8 mouse cellular contexts compared by ENCODE assay signal in genomic region chr2:29820025-29820817, GRCm38 (mm10). TPM values are rescaled to one million over a fixed set of nuclear protein-coding genes. Genes with fewer than 3 reads are reported as not detected.
DNase-seq lines count a peak whose midpoint lies in the region; ATAC-seq and TF ChIP-seq lines count a peak whose summit lies in the region.

Urm1 (plus strand) TSS chr2:29820075.

- H3K4me3 ChIP-seq in cerebellum, adult 2 months (replicated peaks; ENCODE audit: insufficient read depth, low read depth, low read length): peak within 1 kb of the TSS; percentile 59
- H3K4me3 ChIP-seq in lung, postnatal 0 days (ENCODE audit: low read depth, low read length): peak within 1 kb of the TSS; percentile 45

- H3K27ac ChIP-seq in cerebellum, adult 2 months (ENCODE audit: insufficient read depth, low read length): peak within 1 kb of the TSS; percentile 69
- H3K27ac ChIP-seq in lung, postnatal 0 days (ENCODE audit: low read length): peak within 1 kb of the TSS; percentile 85

- TF ChIP-seq POLR2A in cerebellum, adult 2 months (IDR thresholded peaks at IDR 0.05; ENCODE audit: borderline replicate concordance, insufficient read depth, low read length): peak; percentile 44; the same call in 1 of the 2 replicates

- H3K9ac ChIP-seq in lung, postnatal 0 days (replicated peaks; ENCODE audit: low read depth): peak within 1 kb of the TSS; percentile 47

- DNase-seq in NIH3T3 (ENCODE audit: low read depth): peak; percentile 73
- peak; percentile 62 to 69 for DNase-seq in cerebellum, adult 2 months
- DNase-seq in forelimb bud, embryonic 11.5 days (ENCODE audit: low read depth, low spot score): peak; percentile 74
- peak; percentile 78 for DNase-seq in heart, postnatal 4 days
- peak; percentile 63 to 69 for DNase-seq in layer of hippocampus, adult 8-10 months (ENCODE audit: low spot score in 2 of 2)
- peak; percentile 81 for DNase-seq in lung, postnatal 0 days (ENCODE audit: low spot score)
- peak; percentile 49 for DNase-seq in ovary, postnatal 10 days (ENCODE audit: low spot score)
- peak; percentile 76 for DNase-seq in thymus, postnatal 25 days

- no peaks in the 10 kb centered on the region for H3K9me3 ChIP-seq in lung, postnatal 0 days (ENCODE audit: low read length)

- H3K27me3 ChIP-seq in cerebellum, adult 2 months (ENCODE audit: control insufficient read depth, insufficient read depth, low read length): no peaks in the 10 kb centered on the region
- no peaks in the 10 kb centered on the region for H3K27me3 ChIP-seq in lung, postnatal 0 days (replicated peaks; ENCODE audit: insufficient read depth, low read length)

- H3K4me2 ChIP-seq in lung, postnatal 0 days (replicated peaks; ENCODE audit: low read depth, low read length): peak within 1 kb of the TSS; percentile 73

- peak; percentile 76 for ATAC-seq in lung, postnatal 0 days

- H3K36me3 ChIP-seq in lung, postnatal 0 days (ENCODE audit: insufficient read depth, low read length): no peaks in the 10 kb centered on the region

- WGBS in cerebellum, adult 2 months: 2% methylated on average over 35 of the region's 35 CpGs
- 1% methylated on average over 33 of the region's 35 CpGs for WGBS in lung, postnatal 0 days

- TF ChIP-seq CTCF in cerebellum, adult 2 months (IDR thresholded peaks at IDR 0.05; ENCODE audit: borderline replicate concordance, insufficient read depth, low read depth, low read length): no peak
- TF ChIP-seq CTCF in lung, postnatal 0 days (IDR thresholded peaks at IDR 0.05): peak; percentile 12; the same call in 1 of the 2 replicates

- TF ChIP-seq EP300 in lung, postnatal 0 days (IDR thresholded peaks at IDR 0.05): no peak; the same call in 1 of the 2 replicates

- H3K4me1 ChIP-seq in cerebellum, adult 2 months (ENCODE audit: control insufficient read depth, insufficient read depth, low read length): peaks cover 4% of the 10 kb centered on the region; the same call in 1 of the 2 replicates
- no peaks in the 10 kb centered on the region; the same call in 1 of the 2 replicates for H3K4me1 ChIP-seq in lung, postnatal 0 days (ENCODE audit: insufficient read depth, low read depth, low read length)

RNA-seq across cellular contexts. Expression of gene Urm1, which starts in this region (rescaled TPM):
- polyA plus RNA-seq in cerebellum, adult 2 months (2012; rRNA removed): 78.6 and 89.6 TPM in 2 replicates
- total RNA-seq in heart, postnatal 4 days (2021): 10 to 100 TPM; 37.9 to 40.9 TPM
- 10 to 100 TPM; 54.4 to 63.1 (median 58.9) TPM for total RNA-seq in layer of hippocampus, adult 8-10 months (2022)
- 13.5 and 19.0 TPM in 2 replicates for polyA plus RNA-seq in lung, postnatal 0 days (2015; fragmentation: Nextera tagmentation; extraction: Ambion mirVana)

Comparison
In these comparisons a context has a peak if more than half of its experiments do, and no peak if none do; other contexts are left out.
1. Peak in every context shown above with its lines: DNase-seq, ATAC-seq, H3K4me3 ChIP-seq and H3K27ac ChIP-seq.